Mouse (Mus musculus) adrenal gland, postnatal 14 days (tissue): ENCODE results near the gene G430095P16Rik. TPM values are rescaled to one million over a fixed set of nuclear protein-coding genes. Genes with fewer than 3 reads are reported as not detected.

Experiments
- DNase-seq: peaks from one replicate; pipeline ENCODE4 v3.0.0; 2021; ENCODE audit warnings: mixed read lengths
- long read RNA-seq, 2 experiments: library from polyadenylated mRNA; stranded (forward); transcript quantifications; one replicate each; pipeline ENCODE4 v2.0.0; 2021
- total RNA-seq: library from RNA; stranded (reverse); gene quantifications from 2 replicates; pipeline ENCODE4 v1.2.3, GENCODE M21; 2021

Gene G430095P16Rik
- total RNA-seq: 0.52 and 0.90 TPM in 2 replicates
- long read RNA-seq, experiment 1: 0 reads
- long read RNA-seq, experiment 2: 0 reads

- peak; percentile 79 for DNase-seq
These were observed at the start of gene G430095P16Rik for GRCm38 (mm10) chr8:84722850-84723570. Gene G430095P16Rik (plus strand): TSS chr8:84723007.

DNA sequence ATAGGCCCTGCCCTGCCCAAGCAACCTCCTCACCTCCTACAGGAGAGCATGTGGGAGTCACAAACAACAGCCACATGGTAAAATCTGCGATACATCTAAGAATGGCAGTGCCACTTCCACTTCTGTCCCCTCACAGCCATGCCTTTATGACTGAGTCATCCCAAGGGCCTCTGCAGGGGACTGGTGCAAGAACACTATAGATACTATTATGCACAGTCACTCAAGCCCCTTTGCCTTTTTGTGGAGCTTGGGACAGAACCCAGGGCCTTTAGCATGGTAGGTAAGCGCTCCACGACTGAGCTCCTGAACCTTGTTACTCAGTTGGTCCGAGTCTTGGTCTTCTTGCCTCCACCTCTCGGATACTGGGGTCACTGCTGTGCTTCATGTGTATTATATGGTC lies 45.5 kb upstream of the G430095P16Rik start:
- no peak for DNase-seq

- DNase-seq: no peak
These were observed 41.3 kb upstream of the G430095P16Rik start for GRCm38 (mm10) chr8:84681476-84681875.

- DNase-seq: no peak
These were observed 40.5 kb upstream of the G430095P16Rik start for GRCm38 (mm10) chr8:84682257-84682656.

- no peak for DNase-seq
These were observed 38.3 kb upstream of the G430095P16Rik start for GRCm38 (mm10) chr8:84684537-84684936.

DNA sequence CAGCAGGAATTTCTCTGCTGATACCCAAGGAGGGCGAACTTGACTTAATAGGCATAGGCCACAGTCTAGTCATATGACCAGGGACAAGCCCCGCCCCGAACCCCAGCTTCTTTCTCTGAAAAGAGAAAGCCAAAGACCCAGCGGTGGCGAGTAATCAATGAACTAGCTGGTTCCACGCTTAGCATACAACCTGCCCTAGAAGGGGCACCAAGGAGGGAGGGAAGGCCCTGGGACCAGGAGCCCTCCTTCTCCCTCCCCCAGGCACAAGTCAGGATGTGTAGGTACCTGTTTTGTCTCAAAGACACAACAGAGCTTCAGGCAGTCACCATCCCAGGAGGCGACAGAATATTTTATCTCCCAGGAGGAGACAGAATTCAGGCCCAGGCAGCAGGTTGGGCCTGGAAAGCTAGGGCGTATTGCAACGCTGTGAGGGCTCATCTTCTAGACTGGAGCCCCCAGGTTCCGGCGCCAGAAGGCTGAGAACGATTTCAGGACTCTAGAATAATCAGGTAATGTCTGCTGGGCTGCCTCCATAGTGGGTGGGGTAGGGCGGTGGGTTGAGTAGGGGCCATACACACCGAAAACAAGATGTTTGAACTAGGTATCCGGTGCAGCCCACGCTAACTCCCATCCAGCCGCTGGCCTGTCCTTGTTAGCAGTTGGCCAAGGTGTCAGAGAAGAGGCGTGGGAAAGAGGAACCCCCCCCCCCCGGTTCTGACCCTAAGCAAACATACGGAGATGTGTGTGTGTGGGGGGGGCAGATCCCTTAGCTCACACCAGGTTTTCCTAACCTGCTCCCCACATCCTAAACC lies 36.4 kb upstream of the G430095P16Rik start, which contains the start of gene Trmt1:
TSS of gene Trmt1 (plus strand) at position 117 of the 812 bp plus-strand sequence.
- peak; percentile 61 for DNase-seq

DNA sequence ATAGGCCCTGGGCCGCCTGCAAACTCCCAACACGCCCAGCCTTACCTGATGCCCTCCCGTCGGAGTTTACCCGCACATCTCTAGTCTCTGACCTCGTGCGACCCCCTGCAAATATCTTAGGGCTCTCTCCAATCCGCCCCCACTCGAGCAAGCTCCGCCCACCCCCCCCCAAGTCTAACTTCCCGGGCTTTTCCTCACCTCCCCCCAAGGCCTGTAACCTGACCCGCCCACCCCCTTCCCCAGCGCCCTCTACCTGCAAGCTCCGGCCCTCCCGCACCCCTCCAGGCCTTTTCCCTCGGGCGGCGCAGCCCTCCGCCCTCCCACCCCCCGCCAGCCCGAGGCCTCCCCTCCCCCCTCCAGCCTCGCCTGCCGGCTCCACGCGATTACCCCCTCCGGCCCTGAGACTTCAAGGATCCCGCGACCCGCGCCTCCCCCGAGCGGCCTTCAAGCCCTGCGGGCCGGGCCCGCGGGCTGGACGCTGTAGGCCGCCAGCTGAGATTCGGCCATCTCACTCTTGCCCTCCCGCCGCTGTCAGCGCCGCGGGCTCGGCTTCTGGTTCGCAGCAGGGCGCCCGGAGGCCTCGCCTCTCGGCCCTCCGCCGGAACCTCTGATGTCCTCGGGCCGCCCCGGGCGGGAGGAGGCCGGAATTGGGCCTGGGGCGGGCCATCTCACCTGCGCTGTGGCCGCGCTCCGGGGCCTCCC lies 35.7 kb upstream of the G430095P16Rik start:
- peak; percentile 77 for DNase-seq

- DNase-seq: peak; percentile 95
These were observed 35.1 kb upstream of the G430095P16Rik start, which contains the start of gene Nacc1 for GRCm38 (mm10) chr8:84687705-84688100. Gene Nacc1 (minus strand): TSS chr8:84687862.

DNA sequence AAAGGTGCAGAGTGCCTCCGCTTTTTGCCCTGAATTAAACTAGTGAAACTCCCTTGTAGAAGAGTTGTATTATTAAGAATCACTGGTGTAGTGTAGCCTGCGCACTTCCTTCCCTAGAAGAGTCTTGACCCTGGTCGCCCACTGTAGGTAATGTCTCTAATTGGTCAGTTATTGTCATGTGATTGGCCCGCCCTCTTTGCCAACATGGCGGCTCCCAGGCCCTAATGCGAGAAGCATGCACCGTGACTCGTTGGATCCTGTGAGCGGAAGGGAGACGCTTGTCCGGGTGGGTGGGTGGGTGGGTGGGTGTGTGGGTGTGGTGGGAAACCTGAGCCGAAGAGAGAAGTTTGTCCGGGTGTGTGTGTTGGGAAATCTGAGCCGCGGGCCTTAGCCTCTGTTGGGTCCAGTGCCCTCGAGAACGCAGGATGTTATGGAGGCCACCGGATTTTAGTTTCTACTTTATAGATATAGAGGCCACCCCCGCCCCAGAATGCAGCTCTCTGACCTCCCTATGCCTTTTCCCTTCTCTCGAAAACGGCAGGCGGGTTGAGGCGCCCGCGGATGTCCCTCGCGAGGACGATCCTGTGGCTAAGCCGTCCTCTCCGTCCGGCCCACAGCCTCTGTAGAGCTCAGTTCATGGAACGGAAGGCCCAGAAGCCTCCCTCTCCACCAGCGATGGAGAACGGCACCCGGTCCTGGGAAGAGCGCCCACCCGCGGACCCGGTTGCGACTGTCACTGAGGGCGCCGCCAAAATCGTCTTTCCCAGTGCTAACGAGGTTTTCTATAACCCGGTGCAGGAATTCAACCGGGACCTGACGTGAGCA lies 33.5 kb upstream of the G430095P16Rik start:
- peak; percentile 93 for DNase-seq

DNA sequence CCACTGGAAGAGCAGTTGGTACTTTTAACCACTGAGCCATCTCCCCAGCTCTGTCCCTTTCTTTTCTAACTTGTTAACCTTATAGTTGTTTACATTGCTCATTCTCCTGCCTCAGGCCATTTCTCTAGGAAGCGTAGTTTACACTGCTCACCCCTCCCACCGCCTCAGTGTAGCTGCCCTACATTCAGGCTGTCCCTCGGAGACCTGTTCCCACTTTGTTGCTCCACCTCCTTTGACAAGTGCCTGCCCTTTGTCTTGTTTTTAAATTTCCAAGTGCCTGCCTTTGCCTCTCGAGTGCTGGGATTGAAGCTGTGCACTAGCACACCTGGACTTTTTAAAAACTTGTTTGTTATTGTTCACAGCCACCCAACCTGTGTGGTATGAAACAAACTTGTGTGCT lies 29.5 kb upstream of the G430095P16Rik start:
- DNase-seq: no peak

DNA sequence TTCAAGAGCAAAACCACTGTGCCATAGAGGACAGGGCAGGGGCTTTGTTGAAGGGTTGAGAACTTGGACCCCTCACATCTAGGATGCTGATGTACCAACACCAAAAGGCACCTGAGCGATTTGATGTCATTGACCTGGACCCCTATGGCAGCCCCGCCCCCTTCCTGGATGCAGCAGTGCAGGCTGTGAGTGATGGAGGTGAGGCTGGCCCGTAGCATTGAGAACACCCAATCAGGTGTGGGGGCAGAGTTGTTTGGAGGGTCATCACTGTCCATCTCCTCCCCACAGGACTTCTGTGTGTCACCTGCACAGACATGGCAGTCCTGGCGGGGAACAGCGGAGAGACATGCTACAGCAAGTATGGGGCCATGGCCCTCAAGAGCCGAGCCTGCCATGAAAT lies 27.7 kb upstream of the G430095P16Rik start:
- DNase-seq: no peak

DNA sequence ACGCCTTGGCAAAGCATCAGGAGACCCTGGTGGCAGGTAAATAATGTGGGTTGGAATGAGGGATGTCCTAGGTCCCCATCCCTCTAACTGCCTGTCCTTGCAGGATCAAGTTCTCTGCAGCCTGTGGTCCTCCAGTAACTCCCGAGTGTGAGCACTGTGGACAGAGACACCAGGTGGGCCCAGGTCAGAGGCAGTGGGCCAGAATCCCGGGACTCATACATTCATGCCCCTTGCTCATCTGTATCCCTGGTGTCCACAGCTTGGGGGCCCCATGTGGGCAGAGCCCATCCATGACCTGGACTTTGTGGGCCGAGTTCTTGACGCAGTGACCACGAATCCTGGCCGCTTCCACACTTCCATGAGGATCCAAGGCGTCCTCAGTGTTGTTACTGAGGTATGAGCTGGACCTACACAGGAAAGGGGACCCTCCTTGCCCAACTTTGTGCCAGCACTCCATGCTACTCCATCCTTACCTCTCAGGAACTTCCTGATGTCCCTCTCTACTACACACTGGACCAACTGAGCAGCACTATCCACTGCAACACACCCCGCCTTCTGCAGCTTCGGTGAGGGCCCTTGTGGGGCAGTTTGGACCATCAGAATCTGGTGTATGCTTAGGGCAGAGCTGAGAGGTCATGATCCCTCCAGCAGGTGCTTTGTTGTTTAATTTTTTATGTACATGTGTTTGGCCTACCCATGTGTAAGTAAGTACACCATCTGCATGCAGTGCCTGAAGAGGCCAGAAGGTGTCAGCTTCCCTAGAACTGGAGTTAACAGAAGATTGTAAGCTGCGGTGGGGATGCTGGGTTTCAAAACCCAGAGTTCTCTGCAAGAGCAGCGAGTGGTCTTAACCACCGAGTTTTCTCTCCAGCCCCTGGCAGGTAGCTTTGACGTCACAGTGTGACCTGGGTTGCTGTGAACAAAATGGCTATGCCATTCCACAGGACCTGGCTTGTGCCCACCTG lies 25.4 kb upstream of the G430095P16Rik start:
- DNase-seq: peak; percentile 62

DNA sequence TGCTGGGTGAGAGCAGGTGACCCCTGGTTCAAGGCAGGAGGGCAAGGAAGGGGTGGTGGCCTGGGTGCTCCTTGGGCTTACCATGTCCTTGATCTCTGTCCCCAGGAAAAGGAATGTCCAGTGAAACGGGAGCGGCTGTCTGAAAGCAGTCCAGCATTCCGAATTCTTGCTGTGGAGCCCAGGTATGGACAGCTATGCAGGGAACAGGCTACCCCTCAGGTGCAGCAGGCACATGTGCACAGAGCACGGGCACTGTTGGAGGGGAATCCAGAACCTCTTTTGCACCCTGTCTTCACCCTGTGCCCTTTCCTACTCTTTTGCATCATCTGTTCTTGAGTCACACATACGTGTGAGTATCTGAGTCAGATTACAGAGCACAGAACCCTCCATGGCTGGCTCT lies 24.5 kb upstream of the G430095P16Rik start:
- no peak for DNase-seq

- peak; percentile 76 for DNase-seq
These were observed 23.8 kb upstream of the G430095P16Rik start for GRCm38 (mm10) chr8:84698929-84699401.

GRCm38 (mm10) chr8:84699861-84700322 lies 22.9 kb upstream of the G430095P16Rik start:
- peak; percentile 73 for DNase-seq

- no peak for DNase-seq
These were observed 22.3 kb upstream of the G430095P16Rik start for GRCm38 (mm10) chr8:84700526-84700925.

- peak; percentile 77 for DNase-seq
These were observed 21.6 kb upstream of the G430095P16Rik start, which contains the start of gene Lyl1 for GRCm38 (mm10) chr8:84700941-84701911. Gene Lyl1 (plus strand): TSS chr8:84701457.

- no peak for DNase-seq
These were observed 20.2 kb upstream of the G430095P16Rik start for GRCm38 (mm10) chr8:84702561-84702960.
